Mouse (Mus musculus): ENCODE measurements around the gene Mrvi1. TPM values are rescaled to one million over a fixed set of nuclear protein-coding genes. Genes with fewer than 3 reads are reported as not detected.

The Mrvi1 gene
- polyA plus RNA-seq, 1 experiment: 9.7 TPM

DNA sequence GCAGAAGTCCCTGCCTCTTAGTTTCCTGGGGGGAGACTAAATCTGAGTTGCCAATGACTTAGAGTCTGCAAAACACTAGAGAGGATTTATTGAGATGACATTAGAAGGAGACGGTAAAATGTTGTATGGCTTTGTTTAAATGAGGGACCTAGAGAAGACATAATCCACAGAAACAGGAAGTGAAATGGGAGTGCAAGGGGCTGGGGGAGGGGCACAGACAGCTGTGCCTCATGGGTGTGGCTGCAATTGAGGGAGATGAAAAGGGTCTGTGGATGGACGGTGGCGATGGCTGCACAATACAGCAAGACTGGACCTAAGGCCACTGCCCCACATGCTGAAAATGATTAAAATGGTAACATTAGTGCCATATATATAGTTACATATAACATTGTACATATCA is 62.5 kb downstream of the Mrvi1 start:
- H3K36me3 ChIP-seq (ENCODE audit: control insufficient read depth, insufficient read depth, low read length): no peaks in the 10 kb centered on the region
- H3K27me3 ChIP-seq (replicated peaks; ENCODE audit: control insufficient read depth, insufficient read depth, low read length): no peaks in the 10 kb centered on the region
- H3K4me1 ChIP-seq (ENCODE audit: control insufficient read depth, insufficient read depth, low read length): no peaks in the 10 kb centered on the region
- no peak for TF ChIP-seq CTCF (conservative IDR thresholded peaks at IDR 0.05; ENCODE audit: insufficient read depth, insufficient read length, low read depth, low read length)
- TF ChIP-seq POLR2A (IDR thresholded peaks at IDR 0.05; ENCODE audit: low read depth, low read length): no peak
- no peak for DNase-seq
- no peak overlapping the region for H3K27ac ChIP-seq (ENCODE audit: insufficient read depth, low read depth, low read length)
- WGBS: 62% methylated on average over 3 of the region's 3 CpGs
- H3K4me3 ChIP-seq (ENCODE audit: insufficient read depth, low read depth, low read length): no peak overlapping the region

DNA sequence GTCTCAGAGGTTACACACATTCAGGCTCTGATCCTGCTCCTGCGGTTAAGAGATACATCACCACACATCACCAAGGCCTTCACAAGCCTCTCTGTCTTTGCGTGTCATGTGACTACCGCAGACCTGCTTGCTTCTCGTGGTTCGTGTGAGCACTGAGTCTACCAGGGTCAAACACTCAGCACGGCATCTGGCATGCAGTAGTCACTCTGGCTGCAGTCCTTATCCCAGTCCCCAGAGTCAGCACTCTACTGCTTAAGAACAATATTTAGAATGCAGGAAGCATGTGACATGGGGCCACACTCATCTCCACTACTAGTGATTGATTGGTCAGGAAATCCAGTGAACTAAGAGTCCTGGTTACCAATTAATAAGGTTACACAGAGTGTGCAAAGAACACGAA is 66.3 kb downstream of the Mrvi1 start:
- Histone ChIP-seq H3K36me3 (ENCODE audit: control insufficient read depth, insufficient read depth, low read length) (no peaks in the 10 kb centered on the region), H3K27me3 (replicated peaks; ENCODE audit: control insufficient read depth, insufficient read depth, low read length) (no peaks in the 10 kb centered on the region), H3K27ac (ENCODE audit: insufficient read depth, low read depth, low read length) (no peak overlapping the region), H3K4me3 (ENCODE audit: insufficient read depth, low read depth, low read length) (no peak overlapping the region), H3K4me1 (ENCODE audit: control insufficient read depth, insufficient read depth, low read length) (no peaks in the 10 kb centered on the region)
- 33% methylated on average over 7 of the region's 7 CpGs for WGBS
- no peak for TF ChIP-seq CTCF (conservative IDR thresholded peaks at IDR 0.05; ENCODE audit: insufficient read depth, insufficient read length, low read depth, low read length)
- TF ChIP-seq POLR2A (IDR thresholded peaks at IDR 0.05; ENCODE audit: low read depth, low read length): no peak
- no peak for DNase-seq

DNA sequence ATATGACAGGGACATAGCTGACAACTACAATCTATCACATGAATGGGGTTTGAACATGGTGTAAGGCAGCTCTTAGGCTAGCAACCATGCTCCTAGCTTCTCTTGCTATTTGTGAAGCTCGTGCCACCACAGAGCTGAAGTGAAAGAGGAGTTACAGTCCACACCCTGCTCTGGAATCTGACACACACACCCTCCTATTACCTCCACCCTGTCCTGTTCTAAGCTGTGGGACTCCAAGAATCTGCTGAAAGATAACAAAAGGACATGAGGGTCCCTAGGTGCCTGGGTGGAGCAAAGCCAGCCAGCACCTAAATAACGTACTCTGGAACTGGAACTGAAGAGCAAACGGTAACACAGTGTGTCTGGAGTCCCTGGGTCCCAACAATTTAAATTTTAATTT is 67.7 kb downstream of the Mrvi1 start:
- no peaks in the 10 kb centered on the region for H3K27me3 ChIP-seq (replicated peaks; ENCODE audit: control insufficient read depth, insufficient read depth, low read length)
- DNase-seq: no peak
- WGBS: 87% methylated on average over 3 of the region's 3 CpGs
- H3K4me1 ChIP-seq (ENCODE audit: control insufficient read depth, insufficient read depth, low read length): no peaks in the 10 kb centered on the region
- H3K4me3 ChIP-seq (ENCODE audit: insufficient read depth, low read depth, low read length): no peak overlapping the region
- TF ChIP-seq POLR2A (IDR thresholded peaks at IDR 0.05; ENCODE audit: low read depth, low read length) (no peak), CTCF (conservative IDR thresholded peaks at IDR 0.05; ENCODE audit: insufficient read depth, insufficient read length, low read depth, low read length) (no peak)
- H3K36me3 ChIP-seq (ENCODE audit: control insufficient read depth, insufficient read depth, low read length): no peaks in the 10 kb centered on the region
- no peak overlapping the region for H3K27ac ChIP-seq (ENCODE audit: insufficient read depth, low read depth, low read length)

DNA sequence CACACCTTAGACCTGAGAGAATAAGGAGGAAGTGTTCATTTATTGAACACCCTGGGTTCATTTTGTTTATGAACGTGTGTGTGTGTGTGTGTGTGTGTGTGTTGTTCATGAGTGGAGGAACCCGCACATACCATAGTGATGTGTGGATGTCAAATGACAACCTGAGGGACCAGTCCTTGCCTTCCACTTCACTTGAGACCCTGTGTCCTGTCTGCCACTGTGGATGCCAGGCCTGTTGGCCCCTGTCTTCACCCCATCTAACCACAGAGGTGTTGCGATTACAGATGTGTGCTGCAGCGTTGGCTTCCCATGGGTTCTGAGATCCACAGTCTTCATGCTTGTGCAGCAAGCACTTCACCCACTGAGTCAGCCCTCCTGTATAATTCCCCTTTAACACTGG is 68.5 kb downstream of the Mrvi1 start:
- Histone ChIP-seq H3K36me3 (ENCODE audit: control insufficient read depth, insufficient read depth, low read length) (no peaks in the 10 kb centered on the region), H3K27me3 (replicated peaks; ENCODE audit: control insufficient read depth, insufficient read depth, low read length) (no peaks in the 10 kb centered on the region), H3K4me1 (ENCODE audit: control insufficient read depth, insufficient read depth, low read length) (no peaks in the 10 kb centered on the region), H3K4me3 (ENCODE audit: insufficient read depth, low read depth, low read length) (no peak overlapping the region), H3K27ac (ENCODE audit: insufficient read depth, low read depth, low read length) (no peak overlapping the region)
- no peak for DNase-seq
- no peak for TF ChIP-seq CTCF (conservative IDR thresholded peaks at IDR 0.05; ENCODE audit: insufficient read depth, insufficient read length, low read depth, low read length)
- TF ChIP-seq POLR2A (IDR thresholded peaks at IDR 0.05; ENCODE audit: low read depth, low read length): no peak
- 98% methylated on average over 4 of the region's 4 CpGs for WGBS

DNA sequence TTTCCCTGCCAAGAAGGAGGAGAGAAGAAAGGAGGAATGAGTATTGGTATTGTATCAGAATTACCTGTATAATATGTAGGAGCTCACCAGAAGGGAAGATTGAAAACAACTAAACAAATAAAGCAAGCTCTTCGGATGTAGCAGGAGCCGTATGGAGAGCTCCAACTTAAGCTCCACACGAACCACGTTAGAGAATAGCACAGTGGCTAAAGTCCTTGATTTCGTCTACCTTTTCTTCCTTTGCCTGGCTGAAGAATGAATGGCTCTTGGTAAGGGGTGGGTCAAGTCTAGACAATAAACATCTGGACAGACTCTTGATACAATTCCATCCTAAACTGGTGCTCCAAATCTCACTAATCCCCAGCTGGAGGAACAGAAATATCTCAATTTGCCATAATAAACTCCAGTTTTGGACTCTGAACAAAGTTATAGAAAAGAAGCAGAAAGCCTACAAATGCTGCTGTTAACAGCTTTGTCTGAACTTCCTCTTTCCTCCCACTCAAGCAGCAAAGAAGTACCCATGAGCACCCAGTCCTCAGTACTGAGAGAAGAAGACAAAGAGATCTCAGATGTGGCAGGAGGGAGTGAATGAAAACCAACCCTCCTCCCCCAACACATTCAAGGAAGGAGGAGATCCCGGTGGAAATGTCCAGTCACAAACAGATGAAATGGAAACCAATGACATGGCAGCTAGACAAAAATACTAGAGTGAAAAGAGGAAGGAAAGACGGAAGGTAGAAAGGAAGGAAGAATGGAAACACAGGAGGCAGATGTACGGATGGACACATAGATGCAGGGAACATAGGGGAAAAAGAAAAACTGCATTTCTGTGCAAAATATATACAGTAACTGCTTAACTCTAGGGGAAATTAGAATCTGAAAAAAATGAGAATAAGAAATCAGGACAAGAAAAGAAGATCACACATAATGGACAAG is 73.8 kb downstream of the Mrvi1 start:
- H3K27me3 ChIP-seq (replicated peaks; ENCODE audit: control insufficient read depth, insufficient read depth, low read length): no peaks in the 10 kb centered on the region
- H3K36me3 ChIP-seq (ENCODE audit: control insufficient read depth, insufficient read depth, low read length): no peaks in the 10 kb centered on the region
- no peak overlapping the region for H3K27ac ChIP-seq (ENCODE audit: insufficient read depth, low read depth, low read length)
- H3K4me1 ChIP-seq (ENCODE audit: control insufficient read depth, insufficient read depth, low read length): no peaks in the 10 kb centered on the region
- TF ChIP-seq POLR2A (IDR thresholded peaks at IDR 0.05; ENCODE audit: low read depth, low read length) (no peak), CTCF (conservative IDR thresholded peaks at IDR 0.05; ENCODE audit: insufficient read depth, insufficient read length, low read depth, low read length) (no peak)
- WGBS: 74% methylated on average over 8 of the region's 8 CpGs
- H3K4me3 ChIP-seq (ENCODE audit: insufficient read depth, low read depth, low read length): no peak overlapping the region
- DNase-seq: no peak

DNA sequence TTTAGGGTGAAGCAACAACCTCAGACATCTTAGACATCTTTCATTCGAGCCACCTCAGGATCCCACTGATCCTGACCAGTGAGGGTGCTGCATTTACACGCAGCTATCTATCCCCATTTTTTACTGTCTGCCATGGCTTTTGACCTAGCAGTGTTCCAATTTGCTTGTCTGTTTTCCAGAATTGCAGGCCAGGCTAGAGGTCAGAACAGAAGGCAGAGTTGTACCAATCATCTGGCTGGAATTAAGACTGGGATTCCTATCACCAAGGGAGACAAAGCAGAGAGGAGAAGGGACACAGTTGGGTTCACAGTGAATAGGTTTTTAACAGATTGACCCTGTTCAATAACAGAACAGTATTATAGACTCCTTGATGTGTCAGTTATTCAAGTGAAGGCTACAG is 75.7 kb downstream of the Mrvi1 start:
- Histone ChIP-seq H3K4me1 (ENCODE audit: control insufficient read depth, insufficient read depth, low read length) (no peaks in the 10 kb centered on the region), H3K4me3 (ENCODE audit: insufficient read depth, low read depth, low read length) (no peak overlapping the region), H3K36me3 (ENCODE audit: control insufficient read depth, insufficient read depth, low read length) (no peaks in the 10 kb centered on the region), H3K27me3 (replicated peaks; ENCODE audit: control insufficient read depth, insufficient read depth, low read length) (no peaks in the 10 kb centered on the region), H3K27ac (ENCODE audit: insufficient read depth, low read depth, low read length) (no peak overlapping the region)
- TF ChIP-seq CTCF (conservative IDR thresholded peaks at IDR 0.05; ENCODE audit: insufficient read depth, insufficient read length, low read depth, low read length) (no peak), POLR2A (IDR thresholded peaks at IDR 0.05; ENCODE audit: low read depth, low read length) (no peak)
- DNase-seq: no peak
- WGBS: 85% methylated on average over 2 of the region's 2 CpGs

DNA sequence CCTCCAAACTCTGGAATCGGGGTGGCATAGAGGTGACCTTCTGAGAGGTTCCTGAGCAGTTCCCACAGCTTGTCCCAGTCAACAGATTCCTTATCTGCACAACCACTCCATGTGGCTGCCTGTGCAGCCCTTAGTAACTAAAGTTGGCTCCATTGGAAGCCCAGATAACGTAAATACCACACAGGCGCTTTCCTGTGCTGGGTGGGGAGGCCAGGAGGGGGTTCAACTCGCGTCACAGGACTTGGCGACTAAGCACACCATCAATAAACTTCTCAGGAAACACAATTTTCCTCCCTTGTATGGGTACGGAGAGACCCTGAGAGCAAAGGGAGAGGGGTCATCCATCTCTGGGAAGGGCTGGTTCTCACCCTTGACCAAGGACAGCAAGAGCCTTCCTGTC is 79.0 kb downstream of the Mrvi1 start:
- Histone ChIP-seq H3K27me3 (replicated peaks; ENCODE audit: control insufficient read depth, insufficient read depth, low read length) (no peaks in the 10 kb centered on the region), H3K36me3 (ENCODE audit: control insufficient read depth, insufficient read depth, low read length) (no peaks in the 10 kb centered on the region), H3K27ac (ENCODE audit: insufficient read depth, low read depth, low read length) (no peak overlapping the region), H3K4me3 (ENCODE audit: insufficient read depth, low read depth, low read length) (no peak overlapping the region), H3K4me1 (ENCODE audit: control insufficient read depth, insufficient read depth, low read length) (no peaks in the 10 kb centered on the region)
- WGBS: 69% methylated on average over 7 of the region's 7 CpGs
- TF ChIP-seq POLR2A (IDR thresholded peaks at IDR 0.05; ENCODE audit: low read depth, low read length) (no peak), CTCF (conservative IDR thresholded peaks at IDR 0.05; ENCODE audit: insufficient read depth, insufficient read length, low read depth, low read length) (no peak)
- DNase-seq: no peak
